Mouse (Mus musculus) midbrain, embryonic 15.5 days (tissue): ENCODE results near the gene Tpra1. TPM values are rescaled to one million over a fixed set of nuclear protein-coding genes. Genes with fewer than 3 reads are reported as not detected.
A peak's percentile ranks its signal among the peaks of the same experiment; 100 is the strongest.

Source experiments
- ATAC-seq: fragments of 200-750 bp; cut with Nextera tagmentation; replicated peaks from 2 replicates; pipeline ENCODE4 v1.8.0; 2017; ENCODE audit warnings: moderate TSS enrichment
- H3K27ac ChIP-seq: fragments of 300-500 bp; sonication (generic); 2 replicates; pipeline ENCODE4 v1.5.1; 2015; ENCODE audit warnings: mild to moderate bottlenecking, inconsistent platforms
- H3K27me3 ChIP-seq: fragments of 300-500 bp; sonication (generic); replicated peaks from 2 replicates; pipeline ENCODE4 v1.6.1; 2015; ENCODE audit warnings: inconsistent platforms
- H3K36me3 ChIP-seq: fragments of 300-500 bp; sonication (generic); replicated peaks from 2 replicates; pipeline ENCODE4 v1.6.1; 2015; ENCODE audit warnings: inconsistent platforms
- H3K4me1 ChIP-seq: fragments of 300-500 bp; sonication (generic); 2 replicates; pipeline ENCODE4 v1.6.1; 2015; ENCODE audit warnings: inconsistent platforms
- H3K4me2 ChIP-seq: fragments of 300-500 bp; sonication (generic); 2 replicates; pipeline ENCODE4 v1.6.1; 2015; ENCODE audit warnings: inconsistent platforms, mild to moderate bottlenecking, moderate library complexity
- H3K4me3 ChIP-seq: fragments of 300-500 bp; sonication (generic); 2 replicates; pipeline ENCODE4 v1.5.1; 2015; ENCODE audit warnings: mild to moderate bottlenecking, inconsistent platforms
- H3K9ac ChIP-seq: fragments of 300-500 bp; sonication (generic); 2 replicates; pipeline ENCODE4 v1.6.1; 2015; ENCODE audit warnings: mild to moderate bottlenecking, inconsistent platforms
- H3K9me3 ChIP-seq: fragments of 300-500 bp; sonication (generic); 2 replicates; pipeline ENCODE4 v1.6.1; 2016; ENCODE audit warnings: inconsistent platforms
- WGBS: fragments of 180-500 bp; shearing (Covaris S2); methylation state at CpG from one replicate; pipeline ENCODE4 v1.1.7; 2015; ENCODE audit warnings: mixed read lengths; 5-methylcytosine and 5-hydroxymethylcytosine counted together
- polyA plus RNA-seq: library from polyadenylated mRNA; unstranded; fragments of >200 nt; fragmentation: Nextera tagmentation; extraction: Ambion mirVana; gene quantifications from 2 replicates; pipeline ENCODE4 v1.2.1, GENCODE M21; 2015

Tpra1 gene
- polyA plus RNA-seq, 1 experiment from 2014 or later, result 102 TPM

DNA sequence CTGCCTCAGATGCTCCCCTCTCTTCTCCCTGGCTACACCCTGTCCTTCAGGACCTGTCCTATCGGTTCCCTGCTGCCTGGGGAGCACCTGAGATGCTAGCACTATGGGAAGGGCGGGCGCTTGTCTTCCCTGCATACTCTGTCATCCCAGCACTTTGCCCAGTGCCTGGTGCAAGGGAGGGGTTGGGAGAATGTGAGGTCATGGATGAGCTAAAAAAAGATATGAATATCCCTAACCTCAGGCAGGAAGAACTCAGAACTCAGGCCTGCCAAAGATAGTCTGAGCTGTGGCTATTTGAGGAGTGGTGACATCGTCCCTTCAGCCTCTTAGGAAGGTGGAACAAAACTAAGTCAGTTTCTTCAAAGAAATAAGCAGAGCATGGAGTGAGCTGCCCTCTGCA, 39.6 kb downstream of the Tpra1 start:
- ATAC-seq, result no peak
- Histone ChIP-seq H3K4me3 (no peak overlapping the region), H3K9ac (no peak overlapping the region), H3K36me3 (no peaks in the 10 kb centered on the region), H3K27ac (peak overlapping the region; percentile 79), H3K4me2 (no peak overlapping the region), H3K9me3 (no peaks in the 10 kb centered on the region), H3K4me1 (peaks cover 81% of the 10 kb centered on the region), H3K27me3 (no peaks in the 10 kb centered on the region)
- WGBS, result 61% methylated on average over 4 of the region's 4 CpGs

DNA sequence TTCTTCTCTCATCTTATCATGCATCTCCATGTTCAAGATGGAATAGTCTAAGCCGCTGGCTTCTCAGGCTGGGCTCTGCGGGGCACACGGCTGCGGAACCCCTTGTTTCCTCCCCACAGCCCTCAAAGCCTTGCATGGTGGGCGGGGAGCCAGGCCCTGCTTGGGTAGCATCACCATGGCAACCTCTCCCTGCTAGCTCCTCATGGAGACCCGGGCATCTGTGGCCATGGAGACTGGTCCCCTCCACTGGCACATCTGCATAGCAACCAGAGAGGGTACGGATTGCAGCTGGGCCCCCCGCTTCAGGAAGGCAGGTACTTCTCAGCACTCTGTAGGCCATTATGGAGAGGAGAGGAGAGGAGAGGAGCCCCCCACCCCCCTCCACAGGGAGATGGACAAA, 40.5 kb downstream of the Tpra1 start:
- ATAC-seq, result peak; percentile 87
- Histone ChIP-seq H3K9ac (peak overlapping the region; percentile 4; the same call in 1 of the 2 replicates), H3K27ac (peak overlapping the region; percentile 79), H3K4me1 (peaks cover 71% of the 10 kb centered on the region), H3K4me3 (no peak overlapping the region), H3K27me3 (no peaks in the 10 kb centered on the region), H3K4me2 (peak overlapping the region; percentile 36), H3K9me3 (no peaks in the 10 kb centered on the region), H3K36me3 (no peaks in the 10 kb centered on the region)
- 5% methylated on average over 8 of the region's 8 CpGs for WGBS

DNA sequence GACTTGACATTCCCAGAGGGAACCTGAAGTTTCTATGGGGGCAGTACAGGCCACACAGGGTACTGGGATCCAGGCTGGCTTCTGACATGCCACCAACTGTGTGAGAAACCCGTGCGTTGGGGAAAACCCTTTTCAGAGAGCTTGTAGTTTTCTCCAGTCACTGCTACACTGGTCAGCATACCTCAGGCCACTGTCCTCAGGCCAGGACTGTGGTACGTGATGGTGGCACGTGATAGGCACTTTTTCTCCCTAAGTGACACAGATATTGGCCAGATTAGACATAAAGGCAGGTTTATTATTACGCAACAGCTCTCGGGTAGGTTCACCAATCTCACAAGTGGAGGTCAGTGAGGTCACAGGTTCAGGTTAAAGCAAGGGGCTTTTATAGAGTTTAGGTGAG, 41.6 kb downstream of the Tpra1 start:
- peaks cover 61% of the 10 kb centered on the region for H3K4me1 ChIP-seq
- peak overlapping the region; percentile 36; the same call in 1 of the 2 replicates for H3K4me2 ChIP-seq

DNA sequence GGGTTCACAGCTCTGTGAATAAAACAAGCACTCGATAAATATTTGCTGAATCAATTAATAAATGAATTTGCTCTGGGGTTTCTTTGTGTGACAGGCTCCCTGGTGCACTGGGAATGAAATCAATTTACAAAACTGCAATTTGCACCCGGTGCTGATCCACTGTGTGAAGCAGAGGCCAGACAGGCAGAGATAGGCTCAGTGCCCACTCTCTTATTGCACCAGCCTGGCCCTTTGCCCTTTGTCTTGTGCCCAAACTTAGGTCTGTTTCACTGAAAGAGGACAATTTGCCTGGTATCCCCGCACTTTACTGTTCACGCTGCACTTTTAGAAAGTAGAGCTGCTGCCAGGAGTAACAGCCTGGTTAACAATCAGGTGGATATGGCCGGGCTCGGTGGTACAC, 44.4 kb downstream of the Tpra1 start:
- no peak overlapping the region for H3K4me3 ChIP-seq
- H3K9me3 ChIP-seq, result no peaks in the 10 kb centered on the region
- 70% methylated on average over 6 of the region's 6 CpGs for whole genome bisulfite sequencing
- peaks cover 33% of the 10 kb centered on the region for H3K4me1 ChIP-seq
- H3K27me3 ChIP-seq, result no peaks in the 10 kb centered on the region
- no peak overlapping the region for H3K9ac ChIP-seq
- H3K4me2 ChIP-seq, result no peak overlapping the region
- no peak for ATAC-seq
- H3K27ac ChIP-seq, result no peak overlapping the region
- H3K36me3 ChIP-seq, result no peaks in the 10 kb centered on the region

More for the DNA sequence above, 41.6 kb downstream of the Tpra1 start:
- Histone ChIP-seq H3K27me3 (no peaks in the 10 kb centered on the region), H3K4me3 (no peak overlapping the region), H3K9ac (no peak overlapping the region), H3K36me3 (no peaks in the 10 kb centered on the region), H3K9me3 (no peaks in the 10 kb centered on the region), H3K27ac (peak overlapping the region; percentile 79)
- ATAC-seq, result no peak
- WGBS, result 65% methylated on average over 6 of the region's 6 CpGs

DNA sequence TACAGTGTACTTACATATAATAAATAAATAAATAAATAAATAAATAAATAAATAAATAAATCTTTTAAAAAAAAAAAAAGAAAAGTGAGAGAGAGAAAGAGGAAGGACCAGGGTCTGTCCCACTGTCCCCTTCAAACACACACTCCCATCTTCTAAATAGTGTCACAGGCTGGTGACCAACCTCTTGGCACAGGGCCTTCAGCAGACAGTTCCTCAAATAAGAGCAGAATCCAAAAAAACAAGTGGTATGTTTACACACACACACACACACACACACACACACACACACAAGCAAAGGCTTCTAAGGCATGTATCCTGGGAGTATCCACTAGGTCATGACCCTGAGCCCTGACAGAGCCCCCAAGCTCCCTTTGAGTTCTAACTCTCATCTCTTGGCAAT, 45.7 kb downstream of the Tpra1 start:
- H3K27me3 ChIP-seq, result no peaks in the 10 kb centered on the region
- no peak overlapping the region for H3K4me2 ChIP-seq
- no peak overlapping the region for H3K9ac ChIP-seq
- H3K27ac ChIP-seq, result no peak overlapping the region
- ATAC-seq, result no peak
- H3K36me3 ChIP-seq, result no peaks in the 10 kb centered on the region
- H3K4me3 ChIP-seq, result no peak overlapping the region
- H3K4me1 ChIP-seq, result peaks cover 20% of the 10 kb centered on the region
- no peaks in the 10 kb centered on the region for H3K9me3 ChIP-seq

DNA sequence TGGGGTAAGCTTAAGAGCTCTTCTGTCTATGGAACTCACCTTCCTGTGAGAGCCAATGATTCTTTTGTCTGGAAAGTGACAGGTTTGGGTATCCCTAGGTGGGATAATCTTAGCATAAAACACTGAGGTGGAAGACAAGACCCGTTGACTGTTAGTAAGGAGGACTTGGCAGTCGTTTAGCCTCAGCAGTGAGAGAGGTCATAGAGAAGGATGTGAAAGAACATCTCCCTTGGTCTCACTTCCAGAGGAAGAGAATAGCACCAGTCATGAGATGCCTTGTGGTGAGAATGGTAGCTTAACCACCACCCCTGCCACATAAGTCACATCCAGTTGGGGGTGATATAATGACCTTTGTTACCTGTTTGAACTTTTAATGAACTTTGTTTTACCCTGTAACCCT, 54.7 kb downstream of the Tpra1 start:
- no peaks in the 10 kb centered on the region for H3K36me3 ChIP-seq
- H3K4me3 ChIP-seq, result no peak overlapping the region
- no peak overlapping the region for H3K9ac ChIP-seq
- WGBS, result 91% methylated on average over 2 of the region's 2 CpGs
- ATAC-seq, result no peak
- peaks cover 12% of the 10 kb centered on the region for H3K4me1 ChIP-seq
- no peak overlapping the region for H3K27ac ChIP-seq
- no peaks in the 10 kb centered on the region; the same call in 1 of the 2 replicates for H3K9me3 ChIP-seq
- no peaks in the 10 kb centered on the region for H3K27me3 ChIP-seq
- H3K4me2 ChIP-seq, result no peak overlapping the region

DNA sequence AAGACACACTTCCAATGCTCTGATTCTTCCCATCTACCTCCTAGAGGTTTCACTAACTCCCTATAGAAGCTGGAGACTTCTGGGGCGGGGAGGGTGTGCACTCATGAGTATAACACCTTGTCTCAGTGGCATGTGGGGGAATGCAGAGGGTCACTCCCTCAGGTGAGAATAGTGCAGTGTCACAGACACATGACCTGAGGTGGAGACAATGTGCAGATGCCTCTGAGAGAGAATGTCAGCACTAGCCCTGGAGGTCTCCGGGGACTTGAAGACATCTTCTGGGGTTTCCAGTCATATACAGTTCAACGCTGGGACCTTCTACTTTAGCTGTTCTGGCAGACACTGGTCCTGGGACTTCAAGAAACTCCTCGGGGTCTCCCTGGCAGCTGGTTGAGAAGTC, 55.3 kb downstream of the Tpra1 start:
- Histone ChIP-seq H3K4me2 (no peak overlapping the region), H3K27me3 (no peaks in the 10 kb centered on the region), H3K4me3 (no peak overlapping the region), H3K27ac (no peak overlapping the region), H3K9me3 (no peaks in the 10 kb centered on the region; the same call in 1 of the 2 replicates), H3K9ac (no peak overlapping the region), H3K4me1 (peaks cover 12% of the 10 kb centered on the region), H3K36me3 (no peaks in the 10 kb centered on the region)
- WGBS, result 89% methylated on average over 4 of the region's 4 CpGs
- no peak for ATAC-seq

DNA sequence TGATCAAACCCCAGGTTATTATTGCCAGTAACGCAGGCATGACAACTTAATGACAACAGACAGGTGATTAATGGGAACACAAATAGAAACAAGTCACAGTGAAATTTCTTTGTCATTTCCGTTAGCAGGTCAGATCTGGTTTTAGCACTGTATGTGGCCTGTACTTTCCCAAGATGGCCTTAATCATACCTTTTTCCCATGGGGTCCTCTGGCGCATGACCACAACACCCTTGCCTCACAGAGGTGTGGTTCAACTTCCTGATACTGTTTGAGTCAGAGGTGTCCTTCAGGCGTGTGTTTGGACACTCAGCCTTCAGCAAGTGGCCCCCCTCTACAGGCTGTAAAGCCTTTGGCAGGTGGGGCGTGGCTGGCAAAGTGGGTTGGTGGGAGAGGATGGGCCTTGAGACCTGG, 55.8 kb downstream of the Tpra1 start:
- WGBS, result 90% methylated on average over 5 of the region's 5 CpGs
- H3K36me3 ChIP-seq, result no peaks in the 10 kb centered on the region
- H3K27me3 ChIP-seq, result no peaks in the 10 kb centered on the region
- no peaks in the 10 kb centered on the region; the same call in 1 of the 2 replicates for H3K9me3 ChIP-seq
- no peak overlapping the region for H3K27ac ChIP-seq
- no peak overlapping the region for H3K4me2 ChIP-seq
- peaks cover 12% of the 10 kb centered on the region for H3K4me1 ChIP-seq
- H3K4me3 ChIP-seq, result no peak overlapping the region
- ATAC-seq, result no peak
- no peak overlapping the region for H3K9ac ChIP-seq

DNA sequence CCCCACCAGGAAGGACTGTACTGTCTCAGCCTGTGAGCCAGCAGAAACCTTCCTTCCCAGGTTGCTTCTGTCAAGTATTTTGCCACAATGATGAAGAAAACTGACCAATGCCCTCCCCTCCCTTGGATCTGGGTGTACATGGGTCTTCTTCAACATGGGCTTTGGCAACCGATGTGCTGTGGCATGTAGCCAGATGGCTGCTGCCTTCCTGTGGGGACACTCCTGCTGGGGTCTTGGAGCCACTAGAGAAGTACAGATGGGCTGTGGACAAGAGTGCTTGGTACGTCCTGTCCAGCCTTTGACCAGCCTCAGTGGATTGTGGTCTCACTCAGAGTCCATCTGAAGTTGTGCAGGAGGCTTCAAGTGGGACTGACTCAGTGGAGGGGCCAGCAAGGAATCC, 56.3 kb downstream of the Tpra1 start:
- Histone ChIP-seq H3K27me3 (no peaks in the 10 kb centered on the region), H3K9ac (no peak overlapping the region), H3K9me3 (no peaks in the 10 kb centered on the region), H3K27ac (no peak overlapping the region), H3K36me3 (no peaks in the 10 kb centered on the region), H3K4me1 (peaks cover 12% of the 10 kb centered on the region), H3K4me3 (no peak overlapping the region), H3K4me2 (no peak overlapping the region)
- no peak for ATAC-seq
- WGBS, result 85% methylated on average over 2 of the region's 2 CpGs

DNA sequence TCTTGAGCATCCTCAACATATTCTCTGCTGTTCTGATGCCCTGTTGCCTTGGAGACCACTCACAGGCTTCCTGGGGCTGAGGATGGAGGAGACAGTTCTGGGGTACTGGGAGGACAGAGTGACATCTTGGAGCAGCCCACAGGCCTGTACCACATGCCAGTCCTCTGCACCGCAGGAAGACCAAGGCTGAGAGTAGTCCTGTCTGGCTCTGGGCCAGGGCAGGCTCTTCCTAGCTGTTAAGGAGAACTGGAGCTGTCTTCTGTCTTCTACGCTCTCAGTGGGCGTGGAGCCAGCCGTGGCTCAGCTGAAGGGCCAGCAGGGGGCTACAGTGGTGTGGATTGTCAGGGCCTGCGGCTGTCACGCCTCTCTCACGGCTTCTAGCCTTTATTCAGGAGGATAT, 57.8 kb downstream of the Tpra1 start:
- H3K27me3 ChIP-seq, result no peaks in the 10 kb centered on the region
- H3K9me3 ChIP-seq, result no peaks in the 10 kb centered on the region
- 9% methylated on average over 7 of the region's 7 CpGs for WGBS
- H3K27ac ChIP-seq, result peak overlapping the region; percentile 22; the same call in 1 of the 2 replicates
- H3K9ac ChIP-seq, result no peak overlapping the region
- H3K4me3 ChIP-seq, result no peak overlapping the region
- H3K4me1 ChIP-seq, result peaks cover 12% of the 10 kb centered on the region
- peak; percentile 75 for ATAC-seq
- no peak overlapping the region for H3K4me2 ChIP-seq
- no peaks in the 10 kb centered on the region for H3K36me3 ChIP-seq

DNA sequence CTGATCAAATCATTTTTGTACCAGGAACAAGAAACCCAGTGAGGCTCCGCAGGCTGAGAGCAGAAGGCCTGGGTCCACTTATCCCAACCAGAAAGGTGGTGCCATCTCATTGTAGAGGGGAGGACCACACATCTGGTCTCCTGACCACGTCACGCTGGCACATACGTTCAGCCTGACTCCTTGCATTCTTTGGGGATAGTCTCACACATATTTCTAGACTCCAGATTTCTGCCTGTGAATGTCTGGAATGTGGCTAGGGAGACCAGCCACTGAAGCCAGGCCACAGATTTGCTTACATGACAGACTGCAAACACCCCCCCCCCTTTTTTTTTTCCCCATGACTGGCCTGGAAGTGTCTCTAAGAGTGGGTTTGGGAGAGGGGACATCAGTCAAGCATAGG, 58.9 kb downstream of the Tpra1 start:
- ATAC-seq, result no peak
- Histone ChIP-seq H3K9ac (no peak overlapping the region), H3K4me3 (no peak overlapping the region), H3K36me3 (no peaks in the 10 kb centered on the region), H3K27me3 (no peaks in the 10 kb centered on the region), H3K4me1 (peaks cover 20% of the 10 kb centered on the region), H3K4me2 (no peak overlapping the region), H3K9me3 (no peaks in the 10 kb centered on the region), H3K27ac (no peak overlapping the region)
- WGBS, result 87% methylated on average over 4 of the region's 4 CpGs
